Mouse (Mus musculus) left cerebral cortex, adult 8-10 months (tissue): ENCODE results near the gene Gm13089. TPM values are rescaled to one million over a fixed set of nuclear protein-coding genes. Genes with fewer than 3 reads are reported as not detected.
"Not testable (repeated sequence)": the region's sequence is repeated elsewhere in the genome, so short reads cannot be mapped to it uniquely, and the experiment has no call there.

ENCODE experiments used
- DNase-seq, 2 experiments: peaks; one replicate each; pipeline ENCODE4 v3.0.0; 2022; ENCODE audit warnings: low spot score in 2 of 2
- total RNA-seq, 4 experiments: library from RNA; stranded (reverse); gene quantifications; 2 replicates each; pipeline ENCODE4 v1.2.4; 2022

Gene Gm13089
- not detected for total RNA-seq

- no peak for DNase-seq
Observed at GRCm38 (mm10) chr4:143702611-143703010, at the start of gene Gm13089. Gene Gm13089 (minus strand): TSS chr4:143702711.

- no peak for DNase-seq
Observed at GRCm38 (mm10) chr4:143719155-143719554, 16.6 kb upstream of the Gm13089 start, which contains the start of gene Gm13078. Gene Gm13078 (plus strand): TSS chr4:143719455.

GRCm38 (mm10) chr4:143657146-143657545 is 45.4 kb downstream of the Gm13089 start, which contains the start of gene Gm13088:
Gene Gm13088 (minus strand): TSS chr4:143657246.
- DNase-seq = not testable (repeated sequence)

Other genes starting within 250 kb of the Gm13089 start
- not detected for gene Gm13043, start 191.4 kb downstream of the Gm13089 start, total RNA-seq
- gene Gm13040, start 166.8 kb downstream of the Gm13089 start, total RNA-seq = not detected
- gene BC080695, start 151.0 kb downstream of the Gm13089 start, total RNA-seq = not detected
- gene Gm13057, start 151.0 kb downstream of the Gm13089 start, total RNA-seq = not detected
- not detected for gene Gm13083, start 87.7 kb downstream of the Gm13089 start, total RNA-seq
- gene Gm13088, start 45.5 kb downstream of the Gm13089 start, total RNA-seq = not detected
- gene Gm13078, start 16.7 kb upstream of the Gm13089 start, total RNA-seq = not detected
- gene Gm13023, start 86.6 kb upstream of the Gm13089 start, total RNA-seq = not detected
- not detected for gene Gm13084, start 113.4 kb upstream of the Gm13089 start, total RNA-seq
- gene Gm13103, start 143.8 kb upstream of the Gm13089 start, total RNA-seq = not detected
- gene Pramef6, start 197.7 kb upstream of the Gm13089 start, total RNA-seq = not detected
- gene Pramef25, start 248.3 kb upstream of the Gm13089 start, total RNA-seq = not detected